Mouse (Mus musculus): ENCODE data around the gene Cdk11b. TPM values are rescaled to one million over a fixed set of nuclear protein-coding genes. Genes with fewer than 3 reads are reported as not detected.

Cdk11b gene
- polyA plus RNA-seq, 1 experiment from 2014 or later = 74.7 TPM

- H3K9me3 ChIP-seq (ENCODE audit: control insufficient read depth, low read length) = no peaks in the 10 kb centered on the region
These were observed 35.3 kb upstream of the Cdk11b start for GRCm38 (mm10) chr4:155589356-155589755.

DNA sequence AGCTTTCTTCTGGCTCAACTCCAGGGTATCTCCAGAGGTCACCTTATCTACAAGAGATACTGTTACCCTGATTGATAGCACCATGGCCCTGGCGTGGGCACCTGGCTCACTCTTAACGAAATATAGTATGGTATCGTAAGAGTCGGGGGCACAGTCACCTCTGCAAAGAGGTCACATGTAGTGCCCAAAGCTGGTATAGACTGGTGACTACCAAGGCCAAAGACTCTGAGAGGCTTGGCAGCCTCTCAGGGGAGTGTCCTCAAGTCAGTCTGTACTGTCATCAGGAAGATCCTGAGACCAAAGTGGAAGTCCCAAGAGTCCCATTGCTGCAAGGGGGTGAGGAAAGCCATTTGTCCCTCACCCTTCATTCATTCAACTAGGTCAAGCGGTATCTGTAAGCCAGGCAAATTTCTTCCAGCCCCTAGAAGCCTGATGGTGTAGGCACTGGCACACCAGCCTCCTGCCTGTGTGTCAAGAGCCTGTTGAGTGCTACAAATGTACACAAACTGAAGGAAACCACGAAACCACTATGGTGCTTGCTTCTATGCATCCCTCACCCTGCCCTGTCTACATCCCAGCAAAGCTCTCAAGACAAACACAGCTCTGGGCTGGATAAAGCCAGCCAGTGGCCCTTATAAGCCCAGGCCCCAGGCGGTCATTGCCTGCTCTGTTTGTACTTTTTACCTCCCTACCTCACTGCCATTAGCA lies 33.5 kb upstream of the Cdk11b start:
- ATAC-seq (ENCODE audit: insufficient read depth, low FRiP score, low TSS enrichment) (no peak), DNase-seq (ENCODE audit: low spot score) (no peak)
- Histone ChIP-seq H3K4me2 (ENCODE audit: low read depth) (no peak overlapping the region), H3K36me3 (ENCODE audit: control insufficient read depth, insufficient read depth, low read length) (peaks cover 4% of the 10 kb centered on the region; the same call in 1 of the 2 replicates), H3K27me3 (ENCODE audit: control insufficient read depth, insufficient read depth, low read length) (no peaks in the 10 kb centered on the region), H3K27ac (ENCODE audit: low read depth, low read length) (no peak overlapping the region), H3K4me1 (ENCODE audit: control insufficient read depth, insufficient read depth, low read length) (no peaks in the 10 kb centered on the region), H3K4me3 (ENCODE audit: low read depth, low read length) (no peak overlapping the region), H3K9ac (ENCODE audit: low read length) (no peak overlapping the region), H3K9me3 (ENCODE audit: control insufficient read depth, low read length) (no peaks in the 10 kb centered on the region)
- 90% methylated on average over 7 of the region's 7 CpGs for WGBS

More at GRCm38 (mm10) chr4:155589356-155589755, 35.3 kb upstream of the Cdk11b start:
- WGBS = 94% methylated on average over 5 of the region's 5 CpGs
- Histone ChIP-seq H3K4me1 (ENCODE audit: control insufficient read depth, insufficient read depth, low read length) (no peaks in the 10 kb centered on the region), H3K36me3 (ENCODE audit: control insufficient read depth, insufficient read depth, low read length) (peaks cover 12% of the 10 kb centered on the region), H3K9ac (ENCODE audit: low read length) (no peak overlapping the region), H3K4me2 (ENCODE audit: low read depth) (no peak overlapping the region), H3K27ac (ENCODE audit: low read depth, low read length) (no peak overlapping the region), H3K4me3 (ENCODE audit: low read depth, low read length) (no peak overlapping the region), H3K27me3 (ENCODE audit: control insufficient read depth, insufficient read depth, low read length) (no peaks in the 10 kb centered on the region)
- DNase-seq (ENCODE audit: low spot score) (no peak), ATAC-seq (ENCODE audit: insufficient read depth, low FRiP score, low TSS enrichment) (no peak)

GRCm38 (mm10) chr4:155593780-155594179 lies 30.9 kb upstream of the Cdk11b start:
- no peak overlapping the region for H3K9ac ChIP-seq (ENCODE audit: low read length)
- H3K4me2 ChIP-seq (ENCODE audit: low read depth) = no peak overlapping the region
- H3K27ac ChIP-seq (ENCODE audit: low read depth, low read length) = no peak overlapping the region
- DNase-seq (ENCODE audit: low spot score) (no peak), ATAC-seq (ENCODE audit: insufficient read depth, low FRiP score, low TSS enrichment) (no peak)
- no peaks in the 10 kb centered on the region for H3K36me3 ChIP-seq (ENCODE audit: control insufficient read depth, insufficient read depth, low read length)
- no peak overlapping the region for H3K4me3 ChIP-seq (ENCODE audit: low read depth, low read length)
- H3K27me3 ChIP-seq (ENCODE audit: control insufficient read depth, insufficient read depth, low read length) = no peaks in the 10 kb centered on the region
- H3K9me3 ChIP-seq (ENCODE audit: control insufficient read depth, low read length) = no peaks in the 10 kb centered on the region
- no peaks in the 10 kb centered on the region for H3K4me1 ChIP-seq (ENCODE audit: control insufficient read depth, insufficient read depth, low read length)
- WGBS = 79% methylated on average over 1 of the region's 1 CpGs

GRCm38 (mm10) chr4:155595777-155596176 lies 28.9 kb upstream of the Cdk11b start:
- Histone ChIP-seq H3K9me3 (ENCODE audit: control insufficient read depth, low read length) (no peaks in the 10 kb centered on the region), H3K36me3 (ENCODE audit: control insufficient read depth, insufficient read depth, low read length) (no peaks in the 10 kb centered on the region), H3K4me3 (ENCODE audit: low read depth, low read length) (no peak overlapping the region), H3K27ac (ENCODE audit: low read depth, low read length) (no peak overlapping the region), H3K4me1 (ENCODE audit: control insufficient read depth, insufficient read depth, low read length) (no peaks in the 10 kb centered on the region), H3K9ac (ENCODE audit: low read length) (no peak overlapping the region), H3K4me2 (ENCODE audit: low read depth) (no peak overlapping the region), H3K27me3 (ENCODE audit: control insufficient read depth, insufficient read depth, low read length) (no peaks in the 10 kb centered on the region)
- ATAC-seq (ENCODE audit: insufficient read depth, low FRiP score, low TSS enrichment) (no peak), DNase-seq (ENCODE audit: low spot score) (no peak)
- 94% methylated on average over 3 of the region's 3 CpGs for WGBS

- Histone ChIP-seq H3K27me3 (ENCODE audit: control insufficient read depth, insufficient read depth, low read length) (no peaks in the 10 kb centered on the region), H3K36me3 (ENCODE audit: control insufficient read depth, insufficient read depth, low read length) (no peaks in the 10 kb centered on the region), H3K27ac (ENCODE audit: low read depth, low read length) (no peak overlapping the region), H3K4me3 (ENCODE audit: low read depth, low read length) (no peak overlapping the region), H3K9me3 (ENCODE audit: control insufficient read depth, low read length) (no peaks in the 10 kb centered on the region), H3K9ac (ENCODE audit: low read length) (no peak overlapping the region), H3K4me1 (ENCODE audit: control insufficient read depth, insufficient read depth, low read length) (no peaks in the 10 kb centered on the region), H3K4me2 (ENCODE audit: low read depth) (no peak overlapping the region)
- WGBS = 87% methylated on average over 5 of the region's 5 CpGs
- no peak for ATAC-seq (ENCODE audit: insufficient read depth, low FRiP score, low TSS enrichment)
- no peak for DNase-seq (ENCODE audit: low spot score)
These were observed 28.0 kb upstream of the Cdk11b start for GRCm38 (mm10) chr4:155596606-155597005.

DNA sequence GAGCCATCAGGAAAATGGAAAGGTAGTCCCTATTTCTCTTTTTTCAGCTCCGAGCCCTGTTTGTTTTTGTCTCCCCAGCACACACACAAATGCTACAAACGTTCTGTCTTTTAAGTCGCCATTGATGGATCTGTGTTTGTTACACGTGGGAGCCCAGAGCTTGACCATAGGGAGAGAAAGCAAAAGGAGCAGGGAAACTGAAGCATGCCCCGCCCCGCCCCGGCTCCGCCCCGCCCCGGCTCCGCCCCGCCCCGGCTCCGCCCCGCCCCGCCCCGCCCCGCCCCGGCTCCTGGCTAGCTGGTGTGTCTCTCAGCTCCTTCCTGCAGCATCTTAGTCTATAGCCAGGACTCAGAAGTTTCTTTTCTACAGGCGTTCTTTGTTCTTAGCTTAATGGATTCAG lies 26.1 kb upstream of the Cdk11b start:
- H3K27me3 ChIP-seq (ENCODE audit: control insufficient read depth, insufficient read depth, low read length) = no peaks in the 10 kb centered on the region
- peaks cover 6% of the 10 kb centered on the region; the same call in 1 of the 2 replicates for H3K4me1 ChIP-seq (ENCODE audit: control insufficient read depth, insufficient read depth, low read length)
- H3K9ac ChIP-seq (ENCODE audit: low read length) = no peak overlapping the region
- no peak overlapping the region for H3K4me3 ChIP-seq (ENCODE audit: low read depth, low read length)
- WGBS = 23% methylated on average over 14 of the region's 20 CpGs
- H3K4me2 ChIP-seq (ENCODE audit: low read depth) = no peak overlapping the region
- H3K36me3 ChIP-seq (ENCODE audit: control insufficient read depth, insufficient read depth, low read length) = no peaks in the 10 kb centered on the region
- DNase-seq (ENCODE audit: low spot score) = no peak
- H3K27ac ChIP-seq (ENCODE audit: low read depth, low read length) = no peak overlapping the region
- no peaks in the 10 kb centered on the region for H3K9me3 ChIP-seq (ENCODE audit: control insufficient read depth, low read length)
- no peak for ATAC-seq (ENCODE audit: insufficient read depth, low FRiP score, low TSS enrichment)

DNA sequence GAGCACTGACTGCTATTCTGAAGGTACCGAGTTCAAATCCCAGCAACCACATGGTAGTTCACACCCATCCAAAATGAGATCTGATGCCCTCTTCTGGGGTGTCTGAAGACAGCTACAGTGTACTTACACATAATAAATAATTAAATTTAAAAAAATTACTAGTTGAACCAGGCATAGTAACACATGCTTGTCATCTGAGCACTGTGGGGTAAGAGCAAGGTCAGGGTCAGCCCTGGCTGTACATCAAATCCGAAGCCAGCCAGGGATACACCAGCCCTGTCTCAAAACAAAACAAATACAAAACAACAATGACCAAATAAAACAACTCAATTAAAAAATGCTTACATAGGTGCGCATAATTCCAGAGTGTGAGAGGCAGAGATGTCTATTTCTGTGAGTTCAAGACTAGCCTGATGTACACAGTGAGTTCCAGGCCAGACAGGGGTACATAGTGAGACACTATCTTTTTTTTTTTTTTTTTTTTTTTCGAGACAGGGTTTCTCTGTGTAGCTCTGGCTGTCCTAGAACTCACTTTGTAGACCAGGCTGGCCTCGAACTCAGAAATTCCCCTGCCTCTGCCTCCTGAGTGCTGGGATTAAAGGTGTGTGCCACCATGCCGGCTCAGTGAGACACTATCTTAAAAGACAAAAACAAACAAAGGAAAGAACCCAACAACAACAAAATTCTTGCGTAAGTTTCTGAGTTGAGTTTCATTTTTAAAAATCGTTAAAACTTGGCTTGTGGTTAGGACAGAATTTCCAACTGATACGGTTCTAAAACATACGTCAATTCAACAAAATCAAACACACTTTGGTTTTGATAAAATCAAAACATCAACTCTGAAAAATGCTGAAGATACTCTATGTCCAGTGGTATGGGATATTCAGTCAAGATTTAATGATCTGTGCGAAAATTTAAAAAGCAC lies 24.5 kb upstream of the Cdk11b start:
- DNase-seq (ENCODE audit: low spot score) (no peak), ATAC-seq (ENCODE audit: insufficient read depth, low FRiP score, low TSS enrichment) (no peak)
- H3K4me2 ChIP-seq (ENCODE audit: low read depth) = peak overlapping the region; percentile 86
- H3K4me3 ChIP-seq (ENCODE audit: low read depth, low read length) = peak overlapping the region; percentile 95
- whole genome bisulfite sequencing = 91% methylated on average over 10 of the region's 11 CpGs
- peak overlapping the region; percentile 98 for H3K9ac ChIP-seq (ENCODE audit: low read length)
- H3K36me3 ChIP-seq (ENCODE audit: control insufficient read depth, insufficient read depth, low read length) = no peaks in the 10 kb centered on the region
- H3K9me3 ChIP-seq (ENCODE audit: control insufficient read depth, low read length) = no peaks in the 10 kb centered on the region
- peak overlapping the region; percentile 99 for H3K27ac ChIP-seq (ENCODE audit: low read depth, low read length)
- peaks cover 6% of the 10 kb centered on the region; the same call in 1 of the 2 replicates for H3K4me1 ChIP-seq (ENCODE audit: control insufficient read depth, insufficient read depth, low read length)
- H3K27me3 ChIP-seq (ENCODE audit: control insufficient read depth, insufficient read depth, low read length) = no peaks in the 10 kb centered on the region

- Histone ChIP-seq H3K9me3 (ENCODE audit: control insufficient read depth, low read length) (no peaks in the 10 kb centered on the region), H3K4me2 (ENCODE audit: low read depth) (peak within 1 kb of the TSS; percentile 86), H3K9ac (ENCODE audit: low read length) (peak within 1 kb of the TSS; percentile 98), H3K27me3 (ENCODE audit: control insufficient read depth, insufficient read depth, low read length) (no peaks in the 10 kb centered on the region), H3K27ac (ENCODE audit: low read depth, low read length) (peak within 1 kb of the TSS; percentile 99), H3K4me3 (ENCODE audit: low read depth, low read length) (peak within 1 kb of the TSS; percentile 95), H3K4me1 (ENCODE audit: control insufficient read depth, insufficient read depth, low read length) (peaks cover 6% of the 10 kb centered on the region; the same call in 1 of the 2 replicates), H3K36me3 (ENCODE audit: control insufficient read depth, insufficient read depth, low read length) (no peaks in the 10 kb centered on the region)
- ATAC-seq (ENCODE audit: insufficient read depth, low FRiP score, low TSS enrichment) = peak; percentile 94
- 0% methylated on average over 60 of the region's 65 CpGs for WGBS
- peak; percentile 96 for DNase-seq (ENCODE audit: low spot score)
These were observed 23.3 kb upstream of the Cdk11b start, which contains the start of gene Slc35e2 for GRCm38 (mm10) chr4:155601091-155601996. Slc35e2 (plus strand) TSS chr4:155601416.
